Mouse (Mus musculus) kidney, adult 8-10 months (tissue): ENCODE measurements at regions not wholly inside any gene's neighbourhood (a gene's known extent, or its start where the extent isn't known, plus 50 kb on each side); places are given as distances from the start of the nearest gene placed in this dataset.

ENCODE experiments used
- DNase-seq, 2 experiments: peaks; one replicate each; pipeline ENCODE4 v3.0.0; 2022

DNA sequence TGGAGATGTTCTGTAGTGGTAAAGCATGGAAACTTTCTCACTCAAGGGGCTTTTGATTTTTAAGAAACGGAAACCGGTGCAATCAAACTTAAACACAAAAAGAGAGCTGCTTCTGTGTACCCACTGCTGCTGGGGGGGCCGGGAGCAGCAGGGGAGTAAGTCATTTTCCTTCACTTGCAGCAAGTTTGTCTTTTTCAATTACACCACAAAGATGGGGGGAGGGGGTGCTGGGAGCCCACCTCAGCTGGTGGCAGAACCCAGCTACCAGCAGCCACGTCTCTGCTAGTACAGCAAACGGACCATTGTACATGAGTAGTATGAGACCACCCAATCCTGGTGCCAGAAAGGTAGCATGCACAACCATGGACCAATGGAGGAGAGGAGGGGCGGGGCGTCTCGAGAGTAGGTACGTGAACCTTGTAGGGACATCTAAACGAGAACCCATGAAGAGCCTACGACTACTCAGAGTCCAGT lies 211.7 kb upstream of the Amigo2 start:
- DNase-seq = no peak

DNA sequence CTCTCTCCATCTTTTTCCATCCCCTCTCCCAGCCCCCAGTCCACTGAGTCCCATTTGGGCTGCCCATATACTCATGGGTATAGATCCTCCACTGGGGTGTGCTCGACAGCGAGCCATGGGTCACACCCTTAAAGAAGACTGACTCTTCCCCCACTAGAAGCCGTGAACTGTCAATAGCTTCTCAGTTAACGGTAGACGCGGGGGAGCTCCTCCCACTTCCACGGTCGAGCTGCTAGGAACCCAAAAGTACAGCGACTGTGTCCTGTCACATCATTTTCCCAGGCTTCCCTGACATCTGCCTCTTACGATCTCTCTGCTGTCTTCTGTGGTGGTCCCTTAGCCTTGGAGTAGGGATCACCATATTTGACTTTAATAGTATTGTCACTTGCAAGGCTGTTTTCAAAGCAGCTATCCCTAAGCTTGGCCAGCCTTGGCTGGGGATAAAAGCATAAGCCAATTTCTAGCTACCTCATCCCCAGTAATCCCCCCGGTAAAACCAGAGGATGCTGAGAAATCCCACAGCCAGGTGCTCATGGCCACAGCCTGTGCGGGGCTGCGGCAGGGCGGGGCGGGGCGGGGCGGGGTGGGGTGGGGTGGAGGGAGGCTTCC lies 211.2 kb upstream of the Amigo2 start:
- DNase-seq = no peak

DNA sequence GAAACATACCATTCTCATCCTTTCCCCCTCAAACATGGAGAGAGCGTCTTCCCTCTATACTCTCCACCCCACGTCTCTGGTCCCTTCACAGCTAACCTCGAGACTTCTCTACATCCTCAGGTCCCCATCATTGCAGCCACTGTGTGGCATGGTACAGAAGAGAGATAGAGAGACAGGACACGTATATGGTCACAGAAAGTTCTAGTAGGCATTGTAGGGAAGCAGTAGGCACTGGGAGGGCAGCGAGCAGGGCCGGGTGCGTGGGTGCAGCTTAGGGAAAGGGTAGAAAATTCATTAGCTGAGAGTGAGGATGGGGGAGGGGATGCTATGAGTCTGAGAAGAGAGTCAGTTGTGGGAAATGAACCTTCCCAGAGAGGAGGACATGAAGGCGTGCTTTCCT lies 210.4 kb upstream of the Amigo2 start:
- no peak for DNase-seq

DNA sequence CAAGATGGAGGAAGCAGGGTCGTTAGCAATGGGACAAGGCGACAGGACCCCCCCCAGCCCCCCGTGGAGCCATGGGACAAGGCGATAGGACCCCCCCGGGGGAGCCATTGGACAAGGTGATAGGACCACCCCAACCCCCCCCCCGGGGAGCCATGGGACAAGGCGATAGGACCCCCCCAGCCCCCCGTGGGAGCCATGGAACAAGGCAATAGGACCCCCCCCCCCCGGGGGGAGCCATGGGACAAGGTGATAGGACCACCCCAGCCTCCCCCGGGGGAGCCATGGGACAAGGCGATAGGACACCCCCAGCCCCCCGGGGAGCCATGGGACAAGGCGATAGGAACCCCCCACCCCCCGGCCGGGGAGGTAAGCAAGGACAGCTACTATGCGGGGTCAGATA lies 209.9 kb upstream of the Amigo2 start:
- DNase-seq = no peak

DNA sequence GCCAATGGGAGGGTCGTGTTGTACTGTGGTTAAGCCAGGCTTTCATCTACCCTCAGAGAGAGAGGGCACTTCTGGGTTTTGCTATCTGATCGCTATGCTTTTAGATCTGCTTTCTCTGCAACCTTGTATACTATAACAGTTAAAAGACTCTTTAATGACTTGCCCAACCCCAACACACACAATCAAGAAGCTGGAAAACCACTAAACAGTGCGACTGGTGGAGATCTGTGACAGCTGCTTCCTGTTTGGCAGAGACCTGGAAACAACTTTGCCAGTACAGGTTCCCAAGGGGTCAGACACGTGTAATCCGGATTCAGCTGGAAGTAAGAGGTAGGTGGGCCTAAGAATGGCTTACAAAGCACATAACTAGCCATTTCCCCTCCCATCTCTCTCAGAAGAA lies 208.6 kb upstream of the Amigo2 start:
- DNase-seq = no peak

DNA sequence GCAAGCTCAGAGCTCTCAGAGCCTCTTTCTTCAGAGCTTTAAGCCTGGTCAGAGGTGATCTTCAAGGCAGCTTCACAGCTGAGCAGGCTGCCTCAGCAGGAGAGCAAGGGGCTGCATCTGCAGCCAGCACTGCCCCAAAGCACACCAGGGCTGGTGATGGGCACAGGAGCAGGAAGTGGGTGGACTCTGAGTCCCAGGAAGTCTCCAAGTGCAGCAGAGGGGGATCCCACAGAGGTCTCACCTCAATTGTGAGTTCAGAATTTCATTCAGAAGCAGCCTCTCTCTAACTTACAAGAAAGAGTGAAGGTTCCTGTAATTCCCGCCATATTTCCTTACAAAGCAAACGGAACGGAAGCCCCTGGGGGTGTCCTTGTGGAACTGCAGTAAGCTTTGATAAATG lies 202.6 kb upstream of the Amigo2 start:
- no peak for DNase-seq

DNA sequence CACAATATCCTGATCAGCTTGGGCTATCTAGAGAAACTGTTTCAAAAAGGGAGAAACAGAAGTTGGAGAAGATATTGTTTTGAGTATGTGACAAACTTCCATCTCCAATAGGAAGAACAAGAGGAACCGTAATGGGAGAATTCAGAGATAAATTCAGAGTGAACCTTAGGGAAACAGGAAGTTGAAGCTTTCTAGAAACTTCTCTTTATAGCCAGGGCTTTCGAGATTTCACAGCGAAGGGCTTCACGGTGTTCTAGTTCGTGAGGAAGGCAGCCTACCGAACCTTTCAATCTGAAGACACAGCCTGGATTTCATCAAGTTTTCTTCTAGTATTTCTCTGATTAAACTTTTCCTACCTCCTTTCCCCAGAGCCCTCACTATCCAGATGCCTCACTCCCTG lies 201.9 kb upstream of the Amigo2 start:
- no peak for DNase-seq

DNA sequence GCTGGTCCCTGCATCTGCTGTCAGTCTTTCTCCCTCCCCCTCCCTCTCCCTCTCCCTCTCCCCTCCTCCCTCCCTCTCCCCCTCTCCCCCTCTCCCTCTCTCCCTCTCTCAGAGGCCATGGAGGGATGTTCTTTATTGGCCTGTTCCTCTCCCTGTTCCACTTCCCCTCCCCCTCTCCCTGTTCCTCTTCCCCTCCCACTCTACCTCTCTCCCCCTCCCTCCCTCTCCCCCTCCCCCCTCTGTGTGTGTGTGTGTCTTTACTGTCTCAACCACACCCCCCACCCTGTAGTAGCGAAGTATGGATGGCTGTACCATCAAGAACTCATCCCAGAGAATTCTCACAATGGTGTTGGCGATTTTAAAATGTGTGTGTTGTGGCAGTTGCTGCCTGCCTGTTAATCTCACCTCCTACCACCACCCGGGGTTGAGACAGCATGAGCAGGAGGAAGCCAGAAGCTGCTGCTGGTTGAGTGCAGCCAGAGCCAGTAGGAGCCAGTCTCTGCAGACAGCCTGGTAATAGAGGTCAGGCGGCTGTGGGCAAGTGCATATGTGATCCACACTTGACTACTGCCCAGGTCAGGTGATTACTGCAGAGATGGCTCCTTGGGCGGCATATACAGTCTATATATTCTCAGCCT lies 201.3 kb upstream of the Amigo2 start:
- no peak for DNase-seq

DNA sequence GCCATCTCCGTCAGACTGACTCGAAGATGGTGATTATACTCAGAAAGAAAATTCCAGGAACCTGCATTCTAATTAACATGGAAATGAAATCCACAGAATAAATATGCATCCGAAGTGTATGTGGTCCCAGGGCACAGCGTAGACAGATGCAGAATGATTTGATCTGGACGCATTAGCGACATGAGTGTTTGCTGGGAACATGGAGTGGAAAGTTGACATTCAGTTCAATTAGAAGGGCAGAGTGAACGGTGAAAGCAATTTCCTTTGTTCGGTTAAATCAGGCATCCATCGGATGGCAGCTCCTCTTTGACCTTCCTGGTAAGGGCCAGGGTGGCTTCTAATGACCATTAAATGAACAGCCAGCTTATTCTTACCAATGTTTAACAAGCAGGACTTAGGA lies 199.1 kb upstream of the Amigo2 start:
- DNase-seq = no peak

DNA sequence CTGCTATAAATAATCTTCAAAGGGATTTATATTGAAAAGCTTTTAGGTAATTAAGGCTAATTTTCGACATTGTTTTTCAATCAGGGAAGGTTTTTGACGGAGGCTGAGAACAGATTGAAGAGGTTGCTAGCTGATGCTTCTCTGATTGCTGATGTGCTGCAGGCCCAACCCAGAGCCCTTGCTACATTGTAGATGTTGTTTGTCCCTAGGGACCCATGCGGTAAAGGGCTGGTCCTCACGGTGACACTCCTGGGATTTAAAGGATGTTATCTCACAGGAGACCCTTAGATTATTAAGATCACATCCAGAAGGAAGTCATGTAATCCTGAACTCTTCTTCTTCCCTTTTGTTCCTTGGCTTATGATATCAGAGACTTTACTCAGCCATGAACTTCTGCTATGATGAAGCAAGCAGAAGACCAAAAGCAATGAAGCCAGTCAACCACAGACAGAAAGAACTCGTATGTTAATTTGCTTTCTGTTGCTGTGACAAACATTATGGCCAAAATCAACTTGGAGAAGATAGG lies 191.2 kb upstream of the Amigo2 start:
- DNase-seq = no peak
